Mouse (Mus musculus) neural tube, embryonic 13.5 days (tissue): ENCODE results near the gene Cic. TPM values are rescaled to one million over a fixed set of nuclear protein-coding genes. Genes with fewer than 3 reads are reported as not detected.

Source experiments
- ATAC-seq: fragments of 200-750 bp; cut with Nextera tagmentation; 2 replicates; pipeline ENCODE4 v1.8.0; 2017; ENCODE audit warnings: low read depth, mild to moderate bottlenecking, moderate TSS enrichment, moderate library complexity
- H3K27ac ChIP-seq: fragments of 300-500 bp; sonication (generic); replicated peaks from 2 replicates; pipeline ENCODE4 v1.5.1; 2015; ENCODE audit warnings: moderate library complexity, mild to moderate bottlenecking, inconsistent platforms
- H3K27me3 ChIP-seq: fragments of 300-500 bp; sonication (generic); 2 replicates; pipeline ENCODE4 v1.6.1; 2015; ENCODE audit warnings: mild to moderate bottlenecking, inconsistent platforms
- H3K36me3 ChIP-seq: fragments of 300-500 bp; sonication (generic); 2 replicates; pipeline ENCODE4 v1.6.1; 2015; ENCODE audit warnings: mild to moderate bottlenecking, inconsistent platforms
- H3K4me1 ChIP-seq: fragments of 300-500 bp; sonication (generic); replicated peaks from 2 replicates; pipeline ENCODE4 v1.6.1; 2015; ENCODE audit warnings: inconsistent platforms
- H3K4me2 ChIP-seq: fragments of 300-500 bp; sonication (generic); 2 replicates; pipeline ENCODE4 v1.6.1; 2015; ENCODE audit warnings: inconsistent platforms, mild to moderate bottlenecking, moderate library complexity
- H3K4me3 ChIP-seq: fragments of 300-500 bp; sonication (generic); 2 replicates; pipeline ENCODE4 v1.5.1; 2015; ENCODE audit warnings: mild to moderate bottlenecking, inconsistent platforms
- H3K9ac ChIP-seq: fragments of 300-500 bp; sonication (generic); 2 replicates; pipeline ENCODE4 v1.6.1; 2015; ENCODE audit warnings: moderate library complexity, mild to moderate bottlenecking, inconsistent platforms
- H3K9me3 ChIP-seq: fragments of 300-500 bp; sonication (generic); 2 replicates; pipeline ENCODE4 v1.6.1; 2016; ENCODE audit warnings: inconsistent platforms
- WGBS: fragments of 180-500 bp; shearing (Covaris S2); methylation state at CpG from one replicate; pipeline ENCODE4 v1.1.7; 2015; 5-methylcytosine and 5-hydroxymethylcytosine counted together
- polyA plus RNA-seq: library from polyadenylated mRNA; unstranded; fragments of >200 nt; fragmentation: Nextera tagmentation; extraction: Ambion mirVana; gene quantifications from 2 replicates; pipeline ENCODE4 v1.2.1, GENCODE M21; 2015

Gene Cic
- polyA plus RNA-seq, 1 experiment from 2014 or later = 40.2 TPM

GRCm38 (mm10) chr7:25293191-25293739, 25.8 kb downstream of the Cic start:
- 0 out of 2 replicates have a peak overlapping the region, but pooled peaks have one; percentile 23 for H3K27ac ChIP-seq
- WGBS = 84% methylated on average over 10 of the region's 10 CpGs
- no peak overlapping the region for H3K9ac ChIP-seq

GRCm38 (mm10) chr7:25294495-25294894, 27.0 kb downstream of the Cic start:
- WGBS = 93% methylated on average over 4 of the region's 4 CpGs
- Histone ChIP-seq H3K9ac (no peak overlapping the region), H3K27ac (no peak overlapping the region), H3K36me3 (peaks cover 66% of the 10 kb centered on the region), H3K4me3 (no peak overlapping the region), H3K4me2 (no peak overlapping the region), H3K4me1 (peaks cover 48% of the 10 kb centered on the region), H3K9me3 (no peaks in the 10 kb centered on the region), H3K27me3 (no peaks in the 10 kb centered on the region)
- no peak for ATAC-seq

More at GRCm38 (mm10) chr7:25293191-25293739, 25.8 kb downstream of the Cic start:
- Histone ChIP-seq H3K27me3 (no peaks in the 10 kb centered on the region), H3K36me3 (peaks cover 78% of the 10 kb centered on the region), H3K9me3 (no peaks in the 10 kb centered on the region), H3K4me3 (no peak overlapping the region), H3K4me2 (no peak overlapping the region), H3K4me1 (peaks cover 44% of the 10 kb centered on the region)
- no peak for ATAC-seq

GRCm38 (mm10) chr7:25294960-25295722, 27.6 kb downstream of the Cic start:
- no peak for ATAC-seq
- no peak overlapping the region for H3K27ac ChIP-seq
- peaks cover 48% of the 10 kb centered on the region for H3K4me1 ChIP-seq
- peak overlapping the region; percentile 81 for H3K4me3 ChIP-seq
- no peaks in the 10 kb centered on the region for H3K9me3 ChIP-seq
- peak overlapping the region; percentile 76 for H3K4me2 ChIP-seq
- H3K36me3 ChIP-seq = peaks cover 59% of the 10 kb centered on the region
- 86% methylated on average over 12 of the region's 12 CpGs for WGBS
- no peaks in the 10 kb centered on the region for H3K27me3 ChIP-seq
- no peak overlapping the region for H3K9ac ChIP-seq

- H3K9ac ChIP-seq = peak overlapping the region; percentile 93
- peak overlapping the region; percentile 81 for H3K4me3 ChIP-seq
- peak overlapping the region; percentile 98 for H3K27ac ChIP-seq
- H3K4me1 ChIP-seq = peaks cover 34% of the 10 kb centered on the region
- no peaks in the 10 kb centered on the region for H3K27me3 ChIP-seq
- peak overlapping the region; percentile 76 for H3K4me2 ChIP-seq
- WGBS = under 1% methylated on average over 21 of the region's 21 CpGs
- ATAC-seq = peak; percentile 4
- no peaks in the 10 kb centered on the region for H3K9me3 ChIP-seq
- H3K36me3 ChIP-seq = peaks cover 41% of the 10 kb centered on the region
These were observed 29.5 kb downstream of the Cic start for GRCm38 (mm10) chr7:25296945-25297453.

GRCm38 (mm10) chr7:25297454-25298325, 30.2 kb downstream of the Cic start, which contains the start of gene Pafah1b3:
Pafah1b3 (minus strand) TSS chr7:25297986.
- Histone ChIP-seq H3K9ac (peak within 1 kb of the TSS; percentile 93), H3K36me3 (peaks cover 34% of the 10 kb centered on the region), H3K27ac (peak within 1 kb of the TSS; percentile 98), H3K27me3 (no peaks in the 10 kb centered on the region), H3K9me3 (no peaks in the 10 kb centered on the region), H3K4me1 (peaks cover 29% of the 10 kb centered on the region), H3K4me2 (peak within 1 kb of the TSS; percentile 76), H3K4me3 (peak within 1 kb of the TSS; percentile 81)
- peak; percentile 93 for ATAC-seq
- under 1% methylated on average over 45 of the region's 52 CpGs for WGBS

- no peaks in the 10 kb centered on the region for H3K36me3 ChIP-seq
- no peaks in the 10 kb centered on the region for H3K9me3 ChIP-seq
- H3K27me3 ChIP-seq = 0 out of 2 replicates have a peak, but pooled peaks cover 3% of the 10 kb centered on the region
- peaks cover 25% of the 10 kb centered on the region for H3K4me1 ChIP-seq
- H3K9ac ChIP-seq = no peak within 1 kb of the TSS
- H3K27ac ChIP-seq = no peak within 1 kb of the TSS
- WGBS = 62% methylated on average over 19 of the region's 19 CpGs
- ATAC-seq = no peak
- H3K4me2 ChIP-seq = no peak within 1 kb of the TSS
- no peak within 1 kb of the TSS for H3K4me3 ChIP-seq
These were observed 33.6 kb downstream of the Cic start, which contains the start of gene Prr19 for GRCm38 (mm10) chr7:25301063-25301462. Prr19 (plus strand) TSS chr7:25301411.

GRCm38 (mm10) chr7:25303003-25303684, 35.6 kb downstream of the Cic start:
- no peak for ATAC-seq
- Histone ChIP-seq H3K36me3 (no peaks in the 10 kb centered on the region), H3K9me3 (no peaks in the 10 kb centered on the region), H3K4me1 (peaks cover 28% of the 10 kb centered on the region), H3K27me3 (peaks cover 16% of the 10 kb centered on the region), H3K4me2 (no peak overlapping the region), H3K4me3 (no peak overlapping the region), H3K9ac (no peak overlapping the region), H3K27ac (no peak overlapping the region)
- 70% methylated on average over 9 of the region's 9 CpGs for WGBS

- Histone ChIP-seq H3K9ac (no peak overlapping the region), H3K27ac (no peak overlapping the region), H3K27me3 (peaks cover 21% of the 10 kb centered on the region), H3K4me2 (no peak overlapping the region), H3K9me3 (no peaks in the 10 kb centered on the region), H3K36me3 (peaks cover 1% of the 10 kb centered on the region; the same call in 1 of the 2 replicates), H3K4me3 (no peak overlapping the region), H3K4me1 (peaks cover 23% of the 10 kb centered on the region)
- WGBS = 79% methylated on average over 3 of the region's 3 CpGs
- ATAC-seq = no peak
These were observed 36.1 kb downstream of the Cic start for GRCm38 (mm10) chr7:25303685-25304006.

- WGBS = 0% methylated on average over 2 of the region's 2 CpGs
- Histone ChIP-seq H3K27ac (peak overlapping the region; percentile 90), H3K4me2 (peak overlapping the region; percentile 84), H3K4me3 (peak overlapping the region; percentile 70), H3K4me1 (peaks cover 22% of the 10 kb centered on the region), H3K9ac (peak overlapping the region; percentile 89), H3K9me3 (no peaks in the 10 kb centered on the region), H3K36me3 (peaks cover 5% of the 10 kb centered on the region; the same call in 1 of the 2 replicates), H3K27me3 (peaks cover 24% of the 10 kb centered on the region)
- peak; percentile 44; the same call in 1 of the 2 replicates for ATAC-seq
These were observed 38.0 kb downstream of the Cic start for GRCm38 (mm10) chr7:25305481-25305880.

- Histone ChIP-seq H3K9ac (peak within 1 kb of the TSS; percentile 89), H3K4me2 (peak within 1 kb of the TSS; percentile 84), H3K4me1 (peaks cover 22% of the 10 kb centered on the region), H3K27me3 (peaks cover 27% of the 10 kb centered on the region), H3K9me3 (no peaks in the 10 kb centered on the region), H3K27ac (peak within 1 kb of the TSS; percentile 90), H3K36me3 (peaks cover 5% of the 10 kb centered on the region; the same call in 1 of the 2 replicates), H3K4me3 (peak within 1 kb of the TSS; percentile 70)
- peak; percentile 85 for ATAC-seq
- WGBS = 0% methylated on average over 44 of the region's 47 CpGs
These were observed 38.6 kb downstream of the Cic start, which contains the start of gene Tmem145 for GRCm38 (mm10) chr7:25305956-25306613. Tmem145 (plus strand) TSS chr7:25306106.

GRCm38 (mm10) chr7:25306614-25306996, 39.1 kb downstream of the Cic start:
- ATAC-seq = no peak; the same call in 1 of the 2 replicates
- H3K4me2 ChIP-seq = peak overlapping the region; percentile 84
- WGBS = 35% methylated on average over 2 of the region's 2 CpGs
- H3K27me3 ChIP-seq = peaks cover 32% of the 10 kb centered on the region
- H3K9ac ChIP-seq = peak overlapping the region; percentile 89
- peak overlapping the region; percentile 70 for H3K4me3 ChIP-seq
- H3K36me3 ChIP-seq = peaks cover 5% of the 10 kb centered on the region; the same call in 1 of the 2 replicates
- H3K27ac ChIP-seq = peak overlapping the region; percentile 90
- H3K4me1 ChIP-seq = peaks cover 22% of the 10 kb centered on the region
- no peaks in the 10 kb centered on the region for H3K9me3 ChIP-seq
